Mouse (Mus musculus) C2C12 (cell line): ENCODE data around the gene Txndc2.

Source experiments
- CTCF ChIP-seq: IDR thresholded peaks from one replicate; pipeline ENCODE4 v1.5.1; 2011; ENCODE audit not compliant: control insufficient read depth, insufficient read depth, insufficient read length
- MAX ChIP-seq: IDR thresholded peaks from one replicate; pipeline ENCODE4 v1.6.1; 2011; ENCODE audit warnings: mild to moderate bottlenecking, control low read depth
- MYOG ChIP-seq: IDR thresholded peaks from one replicate; pipeline ENCODE4 v1.6.1; 2011; ENCODE audit not compliant: control insufficient read depth, insufficient read length; ENCODE audit errors: extremely low read depth

DNA sequence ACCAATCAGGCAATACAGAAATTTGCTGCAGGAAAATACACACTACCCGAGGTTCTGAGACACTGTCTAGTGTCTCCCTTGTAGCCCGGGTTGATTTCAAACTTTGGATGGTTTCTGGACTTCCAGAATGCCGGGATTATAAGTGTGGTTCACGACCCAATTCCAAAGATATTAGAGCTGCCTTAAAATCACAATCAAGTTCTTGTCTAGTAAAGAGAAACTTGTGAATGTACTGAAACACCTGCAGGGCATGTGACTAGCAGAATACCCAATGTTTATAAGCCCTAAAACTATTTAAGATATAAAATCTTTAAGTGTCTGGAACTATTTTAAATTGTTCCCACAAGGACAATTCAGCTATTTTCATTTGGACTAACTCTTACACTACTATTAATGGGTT is 30.2 kb downstream of the Txndc2 start:
- TF ChIP-seq CTCF (no peak), MAX (no peak), MYOG (no peak)
